Mouse (Mus musculus): ENCODE data around the gene Fanca.

DNA sequence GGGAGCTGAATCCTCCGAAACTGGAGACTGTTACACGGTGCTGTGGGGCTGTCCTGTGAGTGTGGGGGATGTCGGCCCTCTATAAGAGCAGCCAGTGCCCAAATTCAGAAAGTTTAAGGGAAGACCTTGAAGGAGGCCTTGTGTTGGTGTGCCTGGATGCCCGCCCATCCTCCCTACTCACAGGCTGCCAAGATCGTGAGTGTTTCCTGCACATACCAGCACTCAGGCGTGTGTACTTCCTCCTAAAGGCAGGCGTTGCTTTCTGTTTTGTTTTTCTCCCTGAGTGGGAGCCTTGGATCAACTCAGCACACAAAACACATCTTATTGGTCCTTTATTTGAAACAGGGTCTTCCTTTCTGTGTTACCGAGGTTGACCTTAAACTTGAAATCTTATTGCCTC, 23.9 kb upstream of the Fanca start:
- TF ChIP-seq POLR2A (IDR thresholded peaks at IDR 0.05; ENCODE audit: low read depth, low read length), result no peak
- TF ChIP-seq CTCF (IDR thresholded peaks at IDR 0.05; ENCODE audit: borderline replicate concordance, insufficient read depth, low read length), result no peak
